Mouse (Mus musculus) erythroid progenitor cell, adult 5-6 weeks (primary cell): ENCODE measurements around the gene Capn9. TPM values are rescaled to one million over a fixed set of nuclear protein-coding genes. Genes with fewer than 3 reads are reported as not detected.
A peak's percentile ranks its signal among the peaks of the same experiment; 100 is the strongest.

Experiments used
- ATAC-seq: replicated peaks from 2 replicates; pipeline ENCODE4 v1.8.0; 2016; ENCODE audit warnings: moderate number of reproducible peaks, mild to moderate bottlenecking, moderate TSS enrichment, inconsistent platforms; ENCODE audit not compliant: poor library complexity, low FRiP score, severe bottlenecking
- total RNA-seq, 2 experiments: library from RNA; stranded (forward) in 1 of 2; stranded (reverse) in 1 of 2; fragments of 150-400 nt in 1 of 2; fragments of 186-747, 209-891 nt in 1 of 2; gene quantifications; 2 replicates each; pipeline versions ENCODE4 v1.2.3 to v1.2.4; 2015 to 2017; ENCODE audit warnings: low replicate concordance in 2 of 2

The Capn9 gene
- total RNA-seq, 2 experiments from 2014 or later = not detected

DNA sequence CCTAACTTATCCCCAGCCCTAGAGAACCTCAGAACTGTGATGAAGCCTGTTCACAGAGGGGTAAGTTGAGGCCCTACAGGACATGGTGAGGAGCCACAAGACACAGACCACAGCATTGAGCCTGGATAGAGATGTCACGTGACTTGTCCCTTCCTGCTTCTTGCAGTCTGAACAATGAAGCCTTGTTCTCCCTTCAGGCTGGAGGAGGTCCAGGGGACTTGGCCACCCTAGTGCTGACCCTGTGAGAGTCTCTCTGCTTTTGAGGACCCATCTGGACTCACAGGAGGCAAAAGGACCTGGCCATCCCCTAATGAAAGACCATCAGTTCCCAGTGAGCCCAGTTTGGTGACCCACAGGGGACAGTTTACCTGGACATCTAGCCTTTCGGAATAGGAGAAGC is 6.8 kb upstream of the Capn9 start:
- ATAC-seq = no peak

DNA sequence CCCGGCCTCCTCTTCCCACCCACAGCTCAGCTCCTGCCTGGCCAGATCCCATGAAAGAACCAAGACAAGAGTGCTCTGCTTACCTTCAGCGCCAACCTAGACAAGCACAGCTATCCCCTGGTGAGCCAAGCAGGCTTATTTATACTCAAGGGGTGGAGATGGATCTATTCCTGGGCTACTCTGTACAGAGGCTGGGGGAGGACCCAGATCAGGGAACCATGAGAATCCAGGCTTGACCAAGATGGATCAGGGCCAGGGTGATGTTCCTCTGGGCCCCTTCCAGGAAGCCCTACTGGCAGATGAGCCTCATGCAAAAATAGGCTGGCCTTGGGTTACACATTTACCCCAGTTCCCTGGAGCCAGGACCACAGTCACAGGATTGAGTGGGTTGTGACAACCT is 6.3 kb upstream of the Capn9 start, which contains the start of gene Agt:
Gene Agt, minus strand, starts transcription at position 114 of the 400 bp plus-strand sequence.
- no peak for ATAC-seq

DNA sequence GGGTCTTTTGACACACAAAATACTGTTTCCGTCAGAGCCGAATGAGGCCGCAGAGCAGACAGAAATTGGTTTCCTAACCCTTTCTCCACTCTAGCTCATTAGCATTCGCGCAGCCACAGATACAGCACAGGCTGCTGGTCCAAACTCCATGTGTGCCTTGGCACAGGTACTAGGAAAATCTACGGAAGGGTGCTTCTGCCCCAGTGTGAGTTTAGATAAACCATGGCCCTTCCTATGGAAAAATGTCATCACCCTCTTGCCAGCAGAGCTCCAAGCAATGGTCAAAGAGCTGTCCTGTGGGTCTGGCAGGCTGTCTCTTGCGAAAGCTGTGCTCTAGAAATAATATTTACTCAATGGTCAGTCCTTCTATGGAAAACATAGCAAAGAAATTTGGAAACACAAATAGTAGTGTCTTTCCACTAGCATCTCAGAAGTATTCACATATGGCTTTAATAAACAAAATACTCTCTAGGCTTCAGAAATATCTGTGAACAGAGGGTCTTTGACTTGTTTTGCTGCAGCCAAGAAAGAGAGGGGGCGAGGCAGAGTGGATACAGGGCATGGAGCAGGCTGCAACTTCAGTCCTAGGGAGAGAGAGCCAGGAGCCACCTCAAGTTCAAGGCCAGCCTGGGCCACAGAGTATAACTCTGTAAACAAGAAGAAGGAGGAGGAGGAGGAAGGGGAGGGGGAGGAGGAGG is 4.0 kb upstream of the Capn9 start:
- ATAC-seq = no peak

DNA sequence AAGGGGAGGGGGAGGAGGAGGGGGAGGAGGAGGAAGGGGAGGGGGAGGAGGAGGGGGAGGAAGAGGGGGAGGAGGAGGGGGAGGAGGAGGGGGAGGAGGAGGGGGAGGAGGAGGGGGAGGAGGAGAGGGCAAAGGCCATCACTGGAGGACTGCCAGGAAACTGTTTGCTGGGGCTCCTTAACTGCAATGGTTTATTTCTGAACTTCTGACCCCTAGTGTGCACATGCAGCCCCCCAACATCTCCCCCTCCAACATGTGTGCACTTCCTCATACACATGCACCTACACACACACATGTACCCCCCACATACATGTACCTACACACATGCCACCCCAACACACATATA is 3.5 kb upstream of the Capn9 start:
- ATAC-seq = no peak

DNA sequence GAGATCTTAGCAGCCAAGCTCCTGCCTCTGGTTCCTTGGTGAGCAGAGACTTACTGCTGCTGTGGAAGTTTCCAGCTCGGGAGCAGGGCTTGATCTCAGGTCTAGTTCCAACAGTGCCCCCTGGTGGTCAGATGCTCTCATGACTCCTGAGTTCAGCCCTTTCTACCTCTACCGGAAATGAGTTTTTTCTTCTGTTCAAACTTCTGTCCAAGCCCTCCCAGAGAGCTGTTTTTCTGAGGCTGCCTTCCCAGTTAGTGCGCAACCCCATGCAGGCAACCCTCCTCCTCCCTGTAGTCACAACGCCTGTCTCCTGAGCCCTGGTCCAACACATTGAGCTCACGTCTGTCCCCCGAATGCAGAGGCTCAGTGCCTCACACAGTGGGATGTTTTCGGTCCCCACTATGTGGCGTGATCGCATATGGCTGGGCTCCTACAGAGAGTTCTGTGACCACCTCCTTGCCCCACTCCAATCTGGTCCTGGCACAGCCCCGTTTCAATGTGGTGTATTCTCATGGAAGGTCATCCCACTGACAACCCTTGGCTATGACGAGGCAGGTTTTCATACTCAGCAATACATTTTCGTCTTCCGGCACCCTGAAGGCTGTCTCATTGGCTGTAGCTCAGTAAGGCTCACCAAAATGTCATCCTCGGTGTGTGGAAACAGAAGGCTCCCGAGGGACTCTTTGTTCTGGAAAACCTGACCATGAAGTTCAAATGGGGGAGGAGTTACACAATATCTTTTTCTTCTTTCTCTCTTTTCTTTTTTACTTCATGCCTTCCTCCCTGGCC is 2.2 kb upstream of the Capn9 start:
- ATAC-seq = peak; percentile 82

DNA sequence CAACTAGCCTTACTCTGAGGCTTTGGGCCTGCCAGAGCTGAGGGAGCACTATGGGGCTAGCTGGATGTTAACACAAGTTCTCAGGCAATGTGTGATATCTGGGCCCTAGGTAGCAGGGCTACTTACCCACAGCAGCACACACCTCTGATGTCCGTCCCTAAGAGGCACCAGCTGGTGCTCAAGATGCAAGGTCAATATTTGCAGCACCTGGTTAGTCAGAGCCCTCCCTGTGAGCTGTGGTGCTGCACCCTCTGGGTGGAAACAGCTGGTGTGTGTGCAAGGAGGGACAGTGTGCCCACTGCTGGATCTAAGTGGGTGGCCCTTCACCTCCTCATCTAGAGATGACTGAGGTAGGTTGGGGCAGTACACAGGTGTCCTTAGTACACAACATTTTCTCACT is 840 bp downstream of the Capn9 start:
- no peak for ATAC-seq

DNA sequence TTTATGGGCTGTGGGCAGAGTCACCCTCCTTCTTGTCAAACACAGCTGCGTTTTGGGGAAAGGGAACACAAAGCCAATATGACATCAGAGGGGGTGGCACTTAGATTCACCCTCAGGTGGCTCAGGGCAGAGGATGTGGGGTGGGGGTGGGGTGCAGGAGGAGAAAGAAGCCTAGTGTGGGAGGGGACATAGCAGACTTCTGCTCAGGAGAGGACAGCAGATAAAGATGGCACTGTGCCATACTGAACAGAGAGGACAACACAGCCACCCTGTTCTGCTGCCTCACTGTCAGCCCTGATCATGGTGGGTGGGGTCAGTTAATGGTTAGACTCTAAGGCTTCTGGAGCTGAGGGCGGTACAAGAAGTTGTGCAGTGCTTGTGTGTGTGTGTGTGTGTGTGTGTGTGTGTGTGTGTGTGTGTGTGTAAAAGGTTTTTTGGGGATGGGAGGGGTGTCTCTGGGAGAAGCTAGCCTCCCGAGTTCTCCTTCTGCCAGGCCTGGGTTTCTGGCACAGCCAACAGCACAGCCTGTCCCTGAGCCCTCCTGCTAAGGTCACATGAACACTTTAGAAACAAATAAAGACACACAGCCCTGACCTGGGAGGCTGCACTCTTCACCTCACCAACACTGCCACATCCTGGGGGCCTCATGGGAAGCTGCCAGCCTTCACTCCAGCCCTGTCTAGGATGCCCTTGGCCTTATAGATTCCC is 10.0 kb downstream of the Capn9 start:
- no peak for ATAC-seq

DNA sequence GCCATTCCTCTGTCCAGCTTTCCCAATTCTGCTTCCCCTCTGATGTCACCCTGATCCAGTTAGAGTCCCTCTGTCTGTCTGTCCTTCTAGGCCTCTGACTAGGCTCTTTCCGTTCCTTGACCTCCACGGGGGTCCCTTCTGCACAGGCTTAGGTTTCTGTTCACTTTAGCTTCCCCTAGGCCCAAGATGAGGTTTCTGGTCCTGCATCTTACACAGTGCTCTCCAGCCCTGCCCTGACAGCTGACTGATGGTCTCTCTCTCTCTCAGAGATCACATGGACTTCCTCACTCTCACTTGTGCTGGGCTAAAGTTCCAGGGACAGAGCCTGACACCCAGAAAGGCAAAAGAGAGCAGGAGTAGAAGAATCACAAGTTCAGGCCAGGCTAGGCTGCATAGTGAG is 10.6 kb downstream of the Capn9 start:
- no peak for ATAC-seq

DNA sequence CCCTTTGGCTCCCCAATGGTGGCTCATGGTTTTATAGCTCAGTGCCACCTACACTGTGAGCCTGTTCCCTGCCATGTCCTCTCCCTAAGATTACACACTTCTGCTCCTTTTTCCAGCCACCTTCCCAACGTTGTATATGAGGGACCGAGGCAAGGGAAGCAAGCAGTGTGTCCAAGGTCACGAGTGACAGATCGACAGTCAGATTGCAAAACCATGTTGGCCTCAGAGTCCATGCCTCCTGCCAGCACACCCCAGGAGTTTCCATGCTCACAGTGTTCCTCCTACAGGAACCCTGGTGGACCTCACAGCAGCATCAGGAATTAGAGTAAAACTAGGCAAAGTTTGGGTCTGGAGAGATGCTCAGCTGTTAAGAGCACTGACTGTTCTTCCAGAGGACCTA is 13.5 kb downstream of the Capn9 start:
- ATAC-seq = no peak

DNA sequence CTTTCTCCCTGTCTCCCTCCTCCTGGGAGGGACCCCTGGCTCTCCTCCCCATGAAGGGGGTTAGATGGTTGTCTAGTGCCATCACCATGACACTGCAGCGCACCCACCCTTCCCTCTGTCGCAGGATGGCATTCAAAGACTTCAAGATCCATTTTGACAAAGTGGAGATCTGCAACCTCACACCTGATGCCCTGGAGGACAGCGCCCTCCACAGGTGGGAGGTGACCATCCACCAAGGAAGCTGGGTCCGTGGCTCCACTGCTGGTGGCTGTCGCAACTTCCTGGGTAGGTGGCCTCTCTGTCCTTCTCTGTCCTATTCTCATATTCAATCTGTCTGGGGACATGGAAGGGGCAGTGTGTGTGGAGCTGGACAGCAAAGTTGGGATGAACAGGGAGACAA is 28.2 kb downstream of the Capn9 start:
- peak; percentile 27; the same call in 1 of the 2 replicates for ATAC-seq

DNA sequence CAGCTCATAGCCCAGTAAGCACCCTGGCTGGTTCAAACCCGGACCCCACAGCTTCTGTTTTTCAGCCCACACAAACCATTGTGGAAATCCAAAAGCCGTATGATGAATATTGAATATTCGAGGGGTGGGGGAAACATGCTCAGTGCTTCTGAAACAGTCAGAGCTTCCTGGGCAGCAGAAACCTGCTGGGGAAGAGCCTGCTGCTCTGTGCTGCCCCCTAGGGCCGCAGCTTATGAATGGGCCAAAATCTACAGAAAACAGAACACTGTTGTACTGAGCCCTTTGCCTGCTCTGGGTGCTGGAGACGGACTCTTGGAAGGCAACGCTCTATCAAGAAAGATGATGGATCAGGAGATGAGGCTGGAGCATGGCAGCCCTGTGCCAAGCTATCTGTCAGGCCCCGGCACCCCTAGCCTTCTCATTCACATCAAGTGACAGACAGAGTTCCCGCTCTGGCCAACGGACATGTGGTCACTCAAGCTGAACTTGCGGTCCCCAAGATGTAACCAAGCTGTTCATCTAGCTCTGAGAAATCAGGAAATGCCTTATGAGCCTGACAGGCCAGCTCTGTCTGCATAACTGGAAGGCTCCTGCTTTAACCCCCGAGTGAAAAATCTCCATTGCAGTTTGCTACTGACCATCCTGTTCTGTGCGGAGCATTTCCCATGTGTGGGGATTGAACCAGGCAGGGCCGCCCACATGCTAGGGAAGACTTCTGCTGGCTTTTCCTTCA is 32.5 kb downstream of the Capn9 start:
- ATAC-seq = no peak

DNA sequence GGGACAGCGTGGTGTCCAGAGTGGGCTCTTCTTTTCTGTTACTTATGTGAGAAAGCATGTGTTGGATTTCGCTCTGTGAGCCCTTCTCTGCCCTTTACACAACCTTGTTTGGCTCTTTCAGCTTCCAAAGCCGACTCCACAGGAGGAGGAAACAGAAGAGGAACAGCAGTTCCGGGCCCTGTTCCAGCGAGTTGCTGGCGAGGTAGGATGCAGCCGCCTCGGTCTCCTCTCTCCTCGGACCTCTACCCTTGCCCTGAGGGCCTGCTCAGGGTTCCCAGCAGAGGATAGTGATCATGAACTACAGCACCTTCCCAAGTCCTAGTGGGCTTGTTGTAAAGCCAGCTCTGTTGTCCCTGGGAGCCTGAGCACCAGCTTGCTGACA is 33.1 kb downstream of the Capn9 start:
- ATAC-seq = no peak

DNA sequence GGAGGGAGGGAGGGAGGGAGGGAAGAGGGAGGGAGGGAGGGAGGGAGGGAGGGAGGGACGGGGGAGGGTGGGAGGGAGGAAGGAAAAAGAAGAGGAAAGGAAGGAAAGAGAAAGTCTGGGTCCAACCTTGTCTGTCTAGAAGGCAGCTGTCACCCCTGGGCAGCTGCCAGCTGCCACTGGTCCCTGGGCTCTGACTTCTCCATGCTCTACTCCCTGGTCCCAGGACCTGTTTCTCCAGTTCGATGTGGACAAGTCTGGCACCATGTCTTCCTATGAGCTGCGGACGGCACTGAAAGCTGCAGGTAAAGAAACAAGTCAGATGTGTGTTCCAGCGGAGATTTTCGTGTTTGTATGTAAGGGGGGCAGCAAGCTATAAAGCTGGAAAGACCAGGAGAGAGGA is 38.4 kb downstream of the Capn9 start:
- no peak for ATAC-seq

DNA sequence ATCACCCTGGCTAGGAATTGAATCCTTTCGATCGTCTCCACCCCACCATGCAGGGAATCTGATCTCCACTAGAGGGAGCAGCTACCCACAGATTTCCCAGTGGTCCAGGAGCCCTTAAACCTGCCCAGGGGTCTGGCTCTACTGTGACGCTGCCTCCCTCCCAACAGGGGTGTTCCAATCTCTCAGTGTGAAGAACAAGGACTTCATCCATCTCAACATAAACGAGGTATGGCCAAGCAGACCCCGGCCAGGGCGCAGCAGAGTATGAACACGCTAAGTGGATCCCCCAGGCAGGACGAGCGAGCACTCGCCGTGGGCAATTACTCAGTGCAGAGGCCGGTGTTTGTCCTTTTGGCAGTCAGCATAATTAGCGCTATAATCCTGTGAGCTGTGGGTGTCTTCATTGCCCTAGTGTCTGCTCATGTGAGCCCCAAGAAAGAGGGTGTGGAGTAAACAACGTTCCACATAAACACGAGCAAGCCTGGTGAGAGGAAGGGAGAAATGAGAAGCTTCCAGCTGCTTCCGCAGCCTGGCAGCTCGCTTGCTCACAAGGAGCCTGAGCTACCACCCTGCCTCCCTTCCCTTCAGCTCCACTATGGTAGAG is 41.5 kb downstream of the Capn9 start:
- ATAC-seq = peak; percentile 71

DNA sequence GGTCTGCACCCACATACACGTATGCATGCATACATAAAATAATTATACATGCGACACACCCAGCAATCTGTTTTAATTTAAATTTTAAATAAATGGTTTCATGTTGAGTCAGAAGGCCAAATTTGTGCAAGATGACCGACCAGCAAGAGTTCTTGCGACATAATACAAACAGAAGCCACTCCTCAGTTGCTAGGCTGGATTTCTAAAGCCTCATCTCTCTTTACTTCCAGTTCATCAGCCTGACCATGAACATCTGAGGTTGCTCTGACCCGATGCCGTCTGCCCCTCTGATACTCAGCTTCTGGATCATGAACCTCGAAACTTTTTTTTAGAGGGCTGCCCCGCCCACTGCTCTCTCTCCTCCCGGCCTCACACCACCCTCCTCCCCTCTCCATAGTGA is 42.3 kb downstream of the Capn9 start:
- no peak for ATAC-seq

DNA sequence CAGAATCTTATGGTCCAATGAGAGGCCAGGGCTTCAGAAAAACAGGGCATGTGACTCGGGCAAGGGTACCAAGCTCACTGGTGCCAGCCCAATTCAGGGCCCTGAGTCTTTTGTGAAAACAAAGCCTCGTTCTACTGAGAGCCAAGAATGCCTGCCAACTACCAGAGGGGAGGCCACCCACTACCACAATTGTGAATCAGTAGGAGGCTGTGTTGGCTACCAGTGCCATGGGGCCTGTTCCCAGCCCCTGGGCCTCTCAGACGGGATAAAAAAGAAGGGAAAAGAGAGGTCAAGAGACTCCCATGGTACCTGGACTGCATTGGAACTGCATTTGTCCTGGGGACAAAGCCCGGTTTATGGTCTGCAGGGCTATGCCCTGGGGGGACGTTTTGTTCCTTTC is 45.3 kb downstream of the Capn9 start:
- no peak for ATAC-seq

DNA sequence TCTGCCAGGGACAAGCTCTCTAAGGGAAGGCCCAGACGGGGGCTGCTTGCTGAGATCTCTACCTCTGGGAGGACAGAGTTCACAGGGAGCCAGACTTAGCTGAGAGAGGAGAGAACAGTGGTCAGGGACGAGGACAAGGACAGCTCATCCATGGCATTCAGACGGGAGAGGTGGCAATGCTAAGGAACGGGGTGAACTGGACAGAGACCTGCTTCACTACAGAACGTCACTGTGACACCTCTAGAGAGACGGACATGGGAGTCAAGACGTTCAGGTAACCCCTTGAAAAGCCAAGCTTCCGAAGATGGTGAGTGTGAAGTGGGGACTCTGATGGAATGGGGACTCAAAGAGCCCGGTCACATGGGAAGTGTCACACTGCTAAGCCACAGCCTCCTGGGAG is 50.3 kb downstream of the Capn9 start:
- ATAC-seq = no peak

DNA sequence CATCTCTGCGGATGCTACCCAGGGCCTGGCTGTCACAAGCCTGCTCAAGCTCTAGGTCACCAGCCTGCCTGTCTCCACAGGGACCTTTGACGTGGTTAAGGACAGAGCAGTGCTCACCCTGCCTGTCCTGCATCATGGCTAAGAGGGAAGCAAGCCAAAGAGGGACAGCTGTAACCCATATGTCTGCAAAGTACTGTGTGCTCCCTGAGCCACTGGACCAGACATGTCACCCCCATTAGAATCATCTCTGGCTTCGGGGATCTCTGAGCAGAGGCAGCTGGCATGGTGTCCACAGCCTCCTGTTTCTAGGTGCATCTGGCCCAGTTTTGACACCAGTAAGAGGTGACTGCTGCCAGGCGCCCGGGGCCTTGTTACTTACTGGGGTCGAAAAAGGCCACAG is 54.6 kb downstream of the Capn9 start:
- no peak for ATAC-seq

DNA sequence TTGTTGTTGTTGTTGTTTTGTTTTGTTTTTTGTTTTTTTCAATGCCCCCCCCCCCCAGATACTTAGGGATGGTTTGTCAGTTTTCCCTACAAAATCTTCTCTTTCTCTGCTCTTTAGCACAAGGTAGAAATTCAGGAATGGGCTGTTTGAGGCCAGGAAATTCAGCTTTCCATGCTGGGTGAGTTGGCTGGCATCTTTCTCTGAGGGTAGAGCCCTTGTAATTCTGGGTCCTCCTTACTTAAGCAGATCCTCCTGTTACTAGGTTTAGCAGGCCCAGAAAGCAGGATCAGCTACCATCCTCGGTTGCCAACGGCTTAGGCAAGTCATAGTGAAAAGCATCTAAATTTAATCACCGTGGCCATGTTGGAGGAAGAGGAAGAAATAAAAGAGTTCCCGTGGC is 55.0 kb downstream of the Capn9 start:
- no peak for ATAC-seq

DNA sequence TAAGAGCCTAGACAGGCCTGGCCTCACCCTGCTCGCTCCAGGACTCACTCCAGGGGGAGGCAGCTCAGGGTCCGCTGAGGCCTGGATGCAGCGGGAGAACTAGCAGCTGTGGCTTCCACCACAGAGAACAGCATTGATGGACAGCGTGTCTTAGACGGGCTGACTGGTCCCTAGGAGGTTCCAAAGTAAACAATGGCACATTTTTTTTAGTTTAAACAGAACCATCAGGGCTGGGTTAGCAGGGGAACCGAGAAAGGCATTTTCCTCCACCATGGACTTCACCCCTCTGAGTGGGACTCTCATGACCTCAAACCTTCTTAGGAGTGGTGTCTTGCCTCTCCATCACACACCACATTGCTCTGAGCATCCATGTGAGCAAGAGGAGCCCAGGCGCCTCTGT is 56.1 kb downstream of the Capn9 start:
- ATAC-seq = no peak
